Mouse (Mus musculus) ovary, postnatal 14 days (tissue): ENCODE data around the gene 4930558K02Rik.

ENCODE experiments used
- DNase-seq: peaks from one replicate; pipeline ENCODE4 v3.0.0; 2022; ENCODE audit warnings: low spot score

Gene 4930558K02Rik

DNA sequence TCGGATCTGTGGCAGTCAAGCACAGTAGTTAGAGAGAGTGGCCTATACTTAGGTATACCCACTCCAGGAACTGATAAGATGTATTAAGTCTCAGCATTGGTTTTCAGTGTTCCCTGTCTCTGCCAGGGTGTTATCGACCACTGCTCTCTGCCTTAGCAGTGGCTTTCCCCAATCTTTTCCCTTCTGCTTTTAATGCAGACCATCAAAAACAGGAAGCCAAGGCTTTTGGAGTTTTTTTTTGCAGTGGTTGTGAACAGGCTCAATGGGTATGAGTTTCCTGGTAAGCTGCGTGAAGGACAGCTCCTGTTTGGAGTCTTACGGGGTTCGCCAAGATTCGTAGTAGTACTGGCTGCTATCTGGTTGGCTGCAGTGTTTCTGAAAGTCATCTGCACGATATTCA is 13.0 kb upstream of the 4930558K02Rik start:
- no peak for DNase-seq

DNA sequence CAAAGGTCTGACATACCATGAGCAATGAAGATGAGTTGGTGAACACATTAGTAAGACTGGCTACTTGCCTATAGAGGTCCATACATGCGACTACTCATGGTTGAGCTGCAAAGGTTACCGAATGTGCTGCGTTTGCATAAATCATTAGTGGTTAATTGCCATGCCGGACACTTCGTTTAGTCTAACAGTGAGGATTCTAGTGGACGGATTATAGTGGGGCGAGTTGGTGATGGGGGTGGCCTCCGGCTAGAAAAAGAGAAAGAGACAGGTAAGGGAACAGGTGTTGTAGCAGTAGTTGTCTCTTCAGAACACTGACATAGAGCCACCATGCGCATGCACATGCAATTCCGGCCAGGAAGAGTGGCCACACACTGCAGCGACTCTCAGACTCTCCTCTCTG is 12.4 kb upstream of the 4930558K02Rik start:
- DNase-seq = no peak

DNA sequence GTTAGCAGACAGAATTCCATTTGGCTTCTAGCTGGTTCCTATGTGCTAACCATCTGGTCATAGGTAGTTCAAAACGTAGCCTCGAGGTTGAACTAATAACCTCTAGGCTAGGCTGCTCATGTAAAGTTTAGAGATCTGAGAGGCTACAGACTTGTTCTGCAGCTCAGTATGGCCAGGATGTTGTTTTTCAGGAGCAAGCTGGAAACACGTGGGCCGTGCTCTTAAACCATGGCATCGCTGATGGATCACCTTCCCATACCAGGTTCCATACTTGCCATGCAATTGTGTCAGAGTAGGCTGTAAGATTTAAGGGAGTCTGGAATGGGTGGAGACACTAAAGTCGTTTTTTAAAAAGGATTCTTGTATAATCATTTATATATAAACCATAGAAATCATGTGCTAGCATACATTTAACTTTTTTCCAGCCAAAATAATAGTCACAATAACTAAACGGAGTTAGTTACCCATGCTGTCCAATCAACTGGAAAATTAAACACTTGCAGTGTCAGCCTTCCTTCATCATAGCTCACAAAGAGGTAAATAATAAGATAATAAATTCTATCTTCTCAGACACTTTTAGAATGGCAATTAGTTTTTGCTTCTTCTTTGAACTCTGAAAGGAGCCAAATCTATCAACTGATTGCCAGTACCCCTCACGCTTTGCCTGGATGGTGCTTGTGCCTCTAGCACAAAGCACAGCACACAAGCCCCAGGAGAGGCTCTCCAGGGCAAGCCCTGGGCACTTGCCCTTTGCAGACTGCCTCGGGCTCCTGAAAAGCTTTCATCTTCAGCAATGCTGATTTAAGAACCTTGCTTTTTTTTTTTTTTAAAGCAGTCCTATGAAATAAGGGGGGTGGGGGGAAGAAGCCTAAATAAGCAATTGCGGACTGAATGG is 11.5 kb upstream of the 4930558K02Rik start:
- DNase-seq = no peak

DNA sequence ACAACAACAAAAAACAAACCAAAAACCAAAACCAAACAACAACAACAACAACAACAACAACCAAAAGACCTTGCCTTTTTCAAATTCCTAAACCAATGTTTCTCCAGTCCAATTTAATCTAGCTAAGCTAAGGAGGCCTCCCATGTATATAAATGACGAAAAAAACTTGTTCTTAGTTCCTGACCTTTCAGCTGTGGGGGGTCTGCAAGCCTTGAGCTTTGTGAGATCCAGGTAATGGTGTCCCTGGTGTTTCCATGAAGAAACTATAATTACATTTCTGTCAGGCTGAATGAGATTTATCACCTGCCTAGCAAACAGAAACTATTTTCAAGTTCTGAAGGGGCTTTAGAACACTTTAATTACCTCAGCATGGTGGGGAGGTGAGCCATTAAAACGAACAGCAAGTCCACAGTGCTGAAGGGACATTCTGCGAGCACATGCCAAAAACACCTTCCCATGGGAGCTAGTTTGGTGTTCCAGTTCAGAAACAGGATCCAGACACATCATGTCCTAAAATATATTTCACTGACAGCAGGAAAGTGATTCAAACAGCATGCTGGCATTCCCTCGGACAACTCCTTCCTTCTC is 4.6 kb upstream of the 4930558K02Rik start:
- DNase-seq = no peak

DNA sequence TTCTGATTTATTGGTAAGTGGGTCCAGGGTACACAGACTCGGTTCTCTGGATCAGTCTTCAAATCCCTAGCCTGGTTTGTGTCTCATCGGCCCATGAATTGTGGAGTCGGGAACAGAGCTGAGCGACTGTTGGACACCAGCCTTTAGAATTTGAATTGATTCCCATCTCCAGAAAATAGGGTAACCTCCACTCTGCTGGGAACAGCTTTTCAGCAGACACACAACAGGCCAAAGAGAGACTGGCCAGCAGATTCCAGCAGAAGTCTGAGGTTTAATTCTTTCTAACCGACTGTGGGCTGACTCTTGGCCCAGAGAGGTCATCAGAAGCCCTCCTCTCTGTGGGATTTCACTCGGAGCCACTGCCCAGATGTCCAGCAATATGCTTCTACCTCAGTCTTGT is 4.0 kb upstream of the 4930558K02Rik start:
- DNase-seq = no peak

DNA sequence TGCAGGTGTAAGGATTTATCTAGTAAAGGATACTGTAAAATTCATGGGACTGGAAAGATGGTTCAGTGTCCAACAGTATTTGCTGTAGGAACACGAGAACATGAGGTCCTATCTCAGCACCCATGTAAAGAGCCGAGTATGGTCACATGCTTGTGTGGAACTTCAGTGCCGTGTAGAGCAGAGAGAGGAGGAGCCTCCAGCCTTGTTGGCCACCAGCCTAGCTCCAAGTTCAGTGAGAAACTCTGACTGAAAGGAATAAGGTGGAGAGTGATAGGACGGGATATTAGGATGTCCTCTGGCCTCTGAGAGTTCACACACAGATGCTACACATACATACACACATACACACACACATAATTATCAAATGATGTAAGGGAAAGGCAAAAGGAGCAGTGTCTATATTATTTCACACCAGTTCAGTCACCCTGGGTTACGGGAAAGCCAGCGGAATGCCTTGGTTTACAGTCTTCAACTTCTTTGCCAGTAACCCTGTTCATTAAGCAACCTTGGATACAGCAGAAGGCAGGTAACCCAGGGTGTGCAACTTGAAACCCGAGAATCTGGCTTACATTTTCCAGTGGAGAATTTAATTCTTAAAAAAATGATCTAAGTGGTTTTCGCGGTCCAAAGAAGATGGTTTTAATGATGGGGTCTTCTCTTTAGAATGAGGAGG is 1.3 kb upstream of the 4930558K02Rik start:
- DNase-seq = no peak

DNA sequence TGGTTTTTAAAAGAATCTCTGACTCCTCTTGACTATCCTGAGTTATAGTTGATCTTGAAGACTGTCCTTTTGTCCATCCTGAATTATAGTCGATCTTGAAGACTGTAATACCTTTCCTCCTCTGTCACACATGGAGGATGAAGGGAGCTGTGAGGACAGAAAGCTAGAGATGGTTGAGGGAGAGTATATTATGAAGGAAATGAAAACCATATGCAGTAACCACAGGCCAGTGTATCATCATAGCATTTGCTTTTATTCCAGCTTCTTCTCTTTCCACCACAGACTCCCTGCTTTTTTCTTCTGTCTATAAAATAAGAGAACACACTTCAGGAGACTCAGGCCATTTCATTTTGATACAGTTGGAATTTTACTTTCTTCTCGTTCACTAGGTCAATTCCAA is 610 bp upstream of the 4930558K02Rik start:
- no peak for DNase-seq

DNA sequence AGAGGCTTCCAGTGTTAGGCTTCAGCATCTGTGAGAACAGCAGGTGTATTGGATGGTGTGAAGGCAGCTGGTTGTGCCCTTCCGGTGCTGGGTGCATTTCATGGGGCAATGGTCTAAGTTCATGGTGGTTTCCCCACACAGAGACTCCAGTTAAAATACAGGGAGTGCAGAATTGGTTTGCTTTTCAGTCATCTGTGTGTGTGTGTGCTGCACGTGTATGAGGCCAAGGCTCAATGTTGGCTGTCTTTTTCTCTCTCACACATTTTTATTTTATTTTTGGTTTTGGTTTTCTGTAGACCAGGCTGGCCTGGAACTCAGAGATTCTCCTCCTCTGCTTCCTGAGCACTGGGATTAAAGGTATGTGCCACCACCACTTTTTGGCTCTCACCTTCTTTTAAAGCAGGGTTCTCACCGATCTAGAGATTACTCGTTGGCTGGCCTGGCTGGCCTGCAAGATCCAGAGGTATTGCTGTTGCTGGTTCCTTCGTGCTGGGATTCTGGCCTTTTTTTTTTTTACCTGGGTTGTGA is 1.2 kb downstream of the 4930558K02Rik start:
- no peak for DNase-seq

DNA sequence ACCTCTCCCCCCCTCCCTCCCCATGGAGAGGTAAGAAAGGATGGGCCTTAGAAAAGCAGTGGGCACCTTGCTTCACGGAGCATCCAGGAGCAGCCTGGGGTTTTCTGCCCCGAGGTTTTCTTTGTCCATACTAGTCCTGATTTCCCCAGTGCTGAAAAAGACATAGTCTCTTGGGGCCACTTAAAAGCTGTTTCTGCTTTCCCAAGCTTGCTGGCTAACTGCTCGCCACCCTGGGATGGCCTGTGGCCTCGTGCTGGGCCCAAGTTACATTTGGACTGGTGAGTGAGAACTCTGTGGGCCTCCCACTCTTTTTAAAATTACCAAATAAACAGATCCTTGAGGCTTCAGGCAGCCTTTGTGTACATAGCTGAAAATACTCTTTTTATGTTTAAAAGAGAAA is 2.1 kb downstream of the 4930558K02Rik start:
- DNase-seq = no peak

DNA sequence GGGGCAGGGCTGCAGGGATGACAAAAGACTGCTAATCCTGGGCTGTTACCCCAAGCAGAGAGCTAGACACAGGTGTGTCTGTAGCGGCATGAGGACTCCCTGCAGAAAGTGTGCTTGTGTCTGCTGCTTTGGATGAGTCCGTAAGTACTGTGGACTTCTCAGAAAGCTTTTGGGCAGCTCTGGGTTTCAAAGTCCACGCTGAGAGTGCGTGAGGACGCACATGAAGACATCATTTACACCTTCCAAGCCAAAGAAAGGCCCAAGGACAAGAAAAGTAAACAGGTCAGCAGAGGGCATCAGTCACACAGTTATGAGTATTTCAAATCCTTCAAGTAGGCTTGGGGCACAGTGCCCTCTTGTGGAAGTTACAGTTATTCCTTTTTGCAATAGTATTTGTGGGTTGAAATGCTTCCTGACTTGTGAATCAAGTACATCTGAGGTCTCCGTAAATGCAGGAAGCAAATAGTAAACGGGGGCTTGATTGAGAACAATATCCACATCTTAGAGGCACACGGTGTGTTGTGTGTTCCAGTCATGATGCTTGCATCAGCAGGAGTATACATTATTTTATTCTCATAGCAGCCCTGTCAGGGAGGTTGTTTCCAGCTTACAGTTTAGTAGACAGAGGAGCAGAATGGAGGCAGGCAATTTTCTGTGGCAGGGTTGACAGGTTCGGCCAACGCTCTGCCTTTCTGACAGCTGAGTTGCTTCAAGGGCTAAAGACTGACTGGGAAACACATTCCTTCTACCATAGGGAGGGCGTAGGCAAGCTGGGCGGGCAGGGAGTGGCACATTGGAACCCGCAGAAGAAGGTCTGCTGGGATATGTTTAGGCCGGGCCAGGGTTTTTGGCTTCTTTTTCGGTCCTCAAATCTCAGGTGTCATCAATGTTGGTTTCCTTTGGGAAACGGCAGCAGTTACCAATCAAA is 2.9 kb downstream of the 4930558K02Rik start:
- DNase-seq = peak; percentile 81

DNA sequence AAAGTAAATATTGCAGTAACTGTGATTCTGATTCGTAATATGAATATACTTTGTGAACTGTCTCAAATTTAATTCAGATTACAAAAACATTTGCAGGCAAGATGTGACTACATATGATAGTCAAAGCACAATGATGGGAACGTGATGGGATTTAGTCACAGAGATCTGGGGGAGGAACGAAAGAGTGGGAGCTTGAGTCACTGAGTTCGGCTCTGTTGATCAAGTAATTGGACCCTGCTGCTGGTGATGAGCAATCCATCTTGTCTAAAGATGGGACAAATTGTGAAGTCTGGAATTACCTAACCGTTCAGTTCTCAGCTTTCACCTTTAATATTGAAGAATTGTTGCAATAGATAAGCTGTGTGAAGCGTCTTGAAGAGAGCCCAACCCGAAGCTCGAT is 7.2 kb downstream of the 4930558K02Rik start:
- DNase-seq = no peak

DNA sequence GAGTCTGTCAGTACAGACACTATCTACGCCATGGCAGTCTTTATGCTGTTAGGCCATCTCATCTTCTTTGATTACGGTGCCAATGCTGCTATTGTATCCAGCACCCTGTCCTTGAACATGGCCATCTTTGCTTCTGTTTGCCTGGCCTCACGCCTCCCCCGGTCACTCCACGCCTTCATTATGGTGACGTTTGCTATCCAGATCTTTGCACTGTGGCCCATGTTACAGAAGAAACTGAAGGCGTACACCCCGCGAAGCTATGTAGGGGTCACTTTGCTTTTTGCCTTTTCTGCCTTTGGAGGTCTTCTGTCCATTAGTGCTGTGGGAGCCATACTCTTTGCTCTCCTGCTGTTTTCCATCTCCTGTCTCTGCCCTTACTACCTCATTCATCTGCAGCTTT is 8.6 kb downstream of the 4930558K02Rik start:
- DNase-seq = no peak

DNA sequence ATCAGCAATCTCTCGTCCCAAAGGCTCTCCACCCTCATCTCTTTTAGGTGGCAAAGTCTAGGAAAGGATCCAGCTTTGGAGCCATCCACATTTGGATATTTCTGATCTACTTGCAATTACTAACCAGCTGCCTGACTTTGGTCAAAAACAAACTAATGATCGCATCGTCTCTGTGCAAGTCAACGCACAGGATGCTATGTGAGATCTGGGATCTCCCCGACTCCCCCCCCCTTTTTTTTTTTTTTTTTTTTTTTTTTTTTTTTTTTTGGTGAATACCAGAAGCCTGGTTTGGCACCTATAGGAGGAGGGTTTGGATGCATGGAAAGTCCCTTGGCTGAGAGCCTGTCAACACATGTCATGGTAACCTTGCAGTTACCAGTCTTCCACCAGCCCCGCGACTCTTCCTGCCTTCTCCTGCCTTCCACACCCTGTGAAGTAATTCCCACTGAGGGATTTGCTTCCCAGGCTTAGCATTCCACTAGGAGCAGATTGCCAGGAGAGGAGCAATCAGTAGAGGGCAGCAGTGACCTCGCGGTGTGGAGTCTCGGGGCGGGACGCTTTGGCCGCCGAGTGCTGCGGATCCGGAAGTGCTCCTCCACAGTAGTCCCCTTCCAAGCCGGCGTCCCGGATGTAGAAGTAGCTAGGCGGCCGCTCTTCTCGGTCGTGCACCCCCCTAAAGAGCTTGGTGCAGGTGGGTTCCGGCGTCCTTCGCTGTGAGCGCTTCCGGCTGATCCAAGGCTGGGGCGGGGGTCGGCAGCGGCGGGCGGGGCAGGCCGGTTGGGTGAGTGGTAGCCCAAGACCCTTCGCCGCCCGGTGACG is 10.6 kb downstream of the 4930558K02Rik start, which contains the start of gene Pigc:
TSS of gene Pigc (plus strand) at position 598 of the 819 bp plus-strand sequence.
- DNase-seq = peak; percentile 86

DNA sequence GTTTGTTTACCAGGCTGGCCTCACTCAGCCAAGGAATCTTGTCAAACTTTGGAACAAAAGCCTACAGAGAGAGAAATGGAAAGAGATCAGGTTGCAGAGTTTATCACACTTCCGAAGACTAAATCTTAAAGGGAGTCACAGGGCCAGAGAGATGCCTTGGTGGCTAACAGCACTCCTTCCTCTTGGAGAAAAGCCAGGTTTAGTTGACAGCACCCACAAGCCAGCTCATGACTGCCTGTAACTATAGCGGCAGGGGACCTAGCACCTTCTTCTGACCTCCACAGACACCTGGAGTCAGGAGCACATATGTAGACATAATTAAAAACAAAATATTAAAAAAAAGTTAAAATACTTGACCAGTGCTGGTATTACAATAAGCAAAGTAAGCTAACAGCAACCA is 11.5 kb downstream of the 4930558K02Rik start:
- DNase-seq = no peak

DNA sequence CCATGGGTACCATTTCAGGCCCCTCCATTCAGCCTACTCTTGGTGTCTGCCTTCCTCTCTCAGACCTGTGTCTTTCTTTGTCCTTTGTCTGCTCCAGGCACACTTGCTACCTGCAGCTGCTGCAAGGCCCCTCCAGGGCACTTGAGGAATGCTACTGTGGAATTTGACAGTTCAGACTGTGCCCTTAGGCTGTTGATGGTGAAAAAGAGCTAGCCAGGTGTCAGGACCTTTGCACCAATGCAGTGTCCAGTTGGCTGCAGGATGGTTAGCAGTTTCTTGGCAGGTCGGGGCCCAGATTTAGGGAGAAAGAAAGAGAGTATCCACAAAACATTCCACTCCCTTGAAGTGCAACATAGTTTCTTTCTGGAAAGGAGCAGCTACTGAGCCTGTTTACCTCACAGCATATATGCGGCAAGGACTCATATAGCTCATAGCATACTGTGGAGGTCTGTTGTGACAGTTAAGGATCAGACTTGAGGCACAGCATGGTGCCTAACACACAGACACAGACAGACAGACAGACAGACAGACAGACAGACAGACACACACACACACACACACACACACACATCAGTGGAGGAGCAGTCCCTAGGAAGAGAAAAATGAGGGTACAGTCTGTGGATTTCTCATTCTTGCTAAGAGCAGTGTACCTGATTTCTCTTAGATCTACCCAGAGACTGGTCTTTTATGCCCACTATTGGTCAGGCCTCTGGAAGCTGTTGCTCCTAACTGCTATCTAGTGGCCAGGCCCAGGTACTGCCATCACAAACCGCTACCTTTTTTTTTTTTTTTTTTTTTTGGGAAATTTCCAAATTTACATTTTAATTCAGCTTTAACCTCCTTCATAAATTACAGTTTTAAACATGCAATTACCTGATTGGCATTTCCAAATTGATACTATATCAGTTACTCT is 16.7 kb downstream of the 4930558K02Rik start:
- DNase-seq = no peak

DNA sequence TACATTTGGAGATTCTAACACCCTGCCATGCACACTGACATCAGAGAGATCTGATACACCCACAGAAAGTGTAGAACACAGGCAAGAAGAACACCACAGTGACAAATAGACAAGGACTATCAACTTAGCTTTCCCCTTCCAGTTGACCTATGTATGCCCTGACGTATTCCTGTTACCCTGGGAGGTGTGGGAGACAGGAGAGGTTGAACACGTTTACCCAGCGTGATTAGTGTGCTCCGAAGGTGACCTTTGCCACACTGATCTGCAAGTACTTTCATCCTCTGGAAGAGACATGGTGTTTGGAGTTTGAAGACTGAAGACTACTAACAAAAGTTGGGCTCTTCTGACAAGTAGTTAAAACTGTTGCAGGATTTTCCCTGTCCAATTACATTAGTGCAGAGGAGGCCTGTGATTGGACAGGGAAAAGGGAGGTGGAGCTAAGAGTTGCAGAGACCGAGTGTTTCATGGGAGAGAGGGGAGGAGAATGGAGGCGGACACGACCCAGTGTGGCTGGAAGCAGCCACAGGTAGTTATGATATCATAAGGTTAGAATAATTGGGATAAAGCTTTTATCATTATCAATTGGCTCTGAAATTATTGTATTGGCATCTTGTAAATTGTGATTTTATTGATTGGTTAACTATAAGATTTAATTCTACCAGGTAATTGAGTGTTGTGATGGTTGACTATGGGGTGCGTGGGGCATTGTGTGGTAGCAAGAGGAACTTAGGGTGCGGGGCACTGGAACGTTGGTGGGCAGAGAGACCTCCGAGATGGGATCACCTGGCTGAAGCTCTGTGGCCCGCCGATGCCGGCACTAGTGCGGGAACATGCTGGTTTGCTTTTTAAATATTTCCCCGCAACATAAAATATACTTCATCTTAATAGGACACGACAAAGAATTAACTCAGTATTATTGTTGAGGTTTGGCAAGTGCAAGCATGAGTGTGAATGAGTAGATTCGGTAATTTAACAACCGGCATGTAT is 21.2 kb downstream of the 4930558K02Rik start:
- DNase-seq = no peak

DNA sequence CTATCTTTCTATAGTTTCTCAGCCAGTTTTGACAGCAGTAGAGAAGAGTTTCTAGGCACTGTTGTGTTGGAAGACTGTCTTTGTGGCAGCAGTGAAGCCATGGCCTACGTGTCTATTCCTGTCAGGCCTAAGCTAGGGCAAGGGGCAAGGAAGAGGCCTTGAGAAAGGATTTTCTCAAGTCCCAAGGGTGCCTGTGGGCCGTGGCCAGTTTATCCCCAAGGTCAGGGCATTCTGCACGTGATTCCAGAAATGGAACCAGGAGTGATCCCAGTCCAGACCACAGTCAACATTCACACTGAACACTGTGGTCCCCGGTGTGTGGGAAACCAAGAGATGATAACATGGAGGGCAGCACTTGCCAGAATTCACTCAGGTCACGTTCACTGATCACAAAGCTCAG is 23.6 kb downstream of the 4930558K02Rik start:
- no peak for DNase-seq

DNA sequence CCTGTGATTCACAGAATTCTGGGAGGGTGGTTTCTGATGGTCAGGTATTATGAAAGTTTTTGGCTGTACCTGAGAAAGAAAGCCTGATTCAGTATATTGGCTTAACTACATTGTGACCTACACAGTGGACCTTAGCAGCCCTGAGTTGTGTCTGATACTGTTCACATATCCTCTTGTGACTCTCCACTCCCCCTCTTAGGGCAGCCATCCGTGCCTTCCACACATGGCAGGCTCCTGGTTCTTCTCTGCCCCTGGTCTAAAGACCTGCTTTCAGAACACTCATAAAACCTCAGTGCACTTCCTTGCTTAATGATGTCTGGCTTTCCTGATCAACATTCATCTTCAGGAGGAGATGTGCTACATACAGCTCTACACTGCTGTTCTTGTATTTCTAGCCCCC is 26.8 kb downstream of the 4930558K02Rik start:
- no peak for DNase-seq
